Mouse (Mus musculus) midbrain, embryonic 12.5 days (tissue): ENCODE measurements around the gene Pde7b. TPM values are rescaled to one million over a fixed set of nuclear protein-coding genes. Genes with fewer than 3 reads are reported as not detected.

Experiments used
- ATAC-seq: fragments of 200-750 bp; cut with Nextera tagmentation; 2 replicates; pipeline ENCODE4 v1.8.0; 2017; ENCODE audit warnings: low read depth, moderate TSS enrichment, moderate library complexity; ENCODE audit not compliant: low FRiP score
- H3K27ac ChIP-seq: fragments of 300-500 bp; sonication (generic); replicated peaks from 2 replicates; pipeline ENCODE4 v1.5.1; 2016; ENCODE audit warnings: mild to moderate bottlenecking
- H3K27me3 ChIP-seq: fragments of 300-500 bp; sonication (generic); 2 replicates; pipeline ENCODE4 v1.6.1; 2016; ENCODE audit warnings: mild to moderate bottlenecking
- H3K36me3 ChIP-seq: fragments of 300-500 bp; sonication (generic); 2 replicates; pipeline ENCODE4 v1.6.1; 2016
- H3K4me1 ChIP-seq: fragments of 300-500 bp; sonication (generic); 2 replicates; pipeline ENCODE4 v1.6.1; 2016
- H3K4me2 ChIP-seq: fragments of 300-500 bp; sonication (generic); replicated peaks from 2 replicates; pipeline ENCODE4 v1.6.1; 2016; ENCODE audit warnings: mild to moderate bottlenecking, moderate library complexity
- H3K4me3 ChIP-seq: fragments of 300-500 bp; sonication (generic); 2 replicates; pipeline ENCODE4 v1.5.1; 2016; ENCODE audit warnings: mild to moderate bottlenecking
- H3K9ac ChIP-seq: fragments of 300-500 bp; sonication (generic); replicated peaks from 2 replicates; pipeline ENCODE4 v1.6.1; 2016; ENCODE audit warnings: mild to moderate bottlenecking, moderate library complexity
- H3K9me3 ChIP-seq: fragments of 300-500 bp; sonication (generic); 2 replicates; pipeline ENCODE4 v1.6.1; 2016; ENCODE audit warnings: mild to moderate bottlenecking
- whole genome bisulfite sequencing: fragments of 180-500 bp; shearing (Covaris S2); methylation state at CpG from one replicate; pipeline ENCODE4 v1.1.7; 2016; 5-methylcytosine and 5-hydroxymethylcytosine counted together
- polyA plus RNA-seq: library from polyadenylated mRNA; unstranded; fragments of >200 nt; fragmentation: Nextera tagmentation; extraction: Ambion mirVana; gene quantifications from 2 replicates; pipeline ENCODE4 v1.2.1, GENCODE M21; 2016

Gene Pde7b
- polyA plus RNA-seq, 1 experiment from 2014 or later: 3.2 TPM

GRCm38 (mm10) chr10:20398224-20398623 is 326.7 kb downstream of the Pde7b start:
- no peak for ATAC-seq
- H3K9me3 ChIP-seq: no peaks in the 10 kb centered on the region
- no peak overlapping the region for H3K4me2 ChIP-seq
- no peak overlapping the region for H3K4me3 ChIP-seq
- H3K36me3 ChIP-seq: no peaks in the 10 kb centered on the region
- H3K4me1 ChIP-seq: no peaks in the 10 kb centered on the region
- H3K9ac ChIP-seq: no peak overlapping the region
- WGBS: 90% methylated on average over 6 of the region's 6 CpGs
- H3K27me3 ChIP-seq: no peaks in the 10 kb centered on the region; the same call in 1 of the 2 replicates
- H3K27ac ChIP-seq: no peak overlapping the region

- Histone ChIP-seq H3K4me2 (no peak overlapping the region), H3K27me3 (no peaks in the 10 kb centered on the region; the same call in 1 of the 2 replicates), H3K9me3 (no peaks in the 10 kb centered on the region), H3K9ac (no peak overlapping the region), H3K4me3 (no peak overlapping the region), H3K27ac (no peak overlapping the region), H3K36me3 (no peaks in the 10 kb centered on the region), H3K4me1 (no peaks in the 10 kb centered on the region)
- WGBS: 92% methylated on average over 3 of the region's 3 CpGs
- ATAC-seq: no peak
These were observed 329.1 kb downstream of the Pde7b start for GRCm38 (mm10) chr10:20395778-20396177.

GRCm38 (mm10) chr10:20394815-20395214 is 330.1 kb downstream of the Pde7b start:
- H3K4me2 ChIP-seq: no peak overlapping the region

GRCm38 (mm10) chr10:20390568-20390967 is 334.3 kb downstream of the Pde7b start:
- Histone ChIP-seq H3K9ac (no peak overlapping the region), H3K4me2 (no peak overlapping the region), H3K9me3 (no peaks in the 10 kb centered on the region), H3K4me3 (no peak overlapping the region), H3K36me3 (no peaks in the 10 kb centered on the region), H3K27me3 (no peaks in the 10 kb centered on the region), H3K4me1 (no peaks in the 10 kb centered on the region), H3K27ac (no peak overlapping the region)
- no peak for ATAC-seq
- WGBS: 60% methylated on average over 3 of the region's 3 CpGs

More at GRCm38 (mm10) chr10:20394815-20395214, 330.1 kb downstream of the Pde7b start:
- no peak overlapping the region for H3K9ac ChIP-seq
- H3K4me3 ChIP-seq: no peak overlapping the region
- no peaks in the 10 kb centered on the region for H3K27me3 ChIP-seq
- H3K4me1 ChIP-seq: no peaks in the 10 kb centered on the region
- WGBS: 86% methylated on average over 5 of the region's 5 CpGs
- no peaks in the 10 kb centered on the region for H3K9me3 ChIP-seq
- H3K27ac ChIP-seq: no peak overlapping the region
- ATAC-seq: no peak
- H3K36me3 ChIP-seq: no peaks in the 10 kb centered on the region

GRCm38 (mm10) chr10:20382807-20383419 is 342.0 kb downstream of the Pde7b start:
- Histone ChIP-seq H3K36me3 (no peaks in the 10 kb centered on the region), H3K4me1 (peaks cover 7% of the 10 kb centered on the region; the same call in 1 of the 2 replicates), H3K9ac (no peak overlapping the region), H3K27ac (no peak overlapping the region), H3K4me2 (no peak overlapping the region), H3K4me3 (no peak overlapping the region), H3K27me3 (no peaks in the 10 kb centered on the region), H3K9me3 (no peaks in the 10 kb centered on the region)
- peak; percentile 60; the same call in 1 of the 2 replicates for ATAC-seq
- WGBS: 74% methylated on average over 6 of the region's 6 CpGs

GRCm38 (mm10) chr10:20381352-20381751 is 343.5 kb downstream of the Pde7b start:
- Histone ChIP-seq H3K27me3 (no peaks in the 10 kb centered on the region), H3K4me3 (no peak overlapping the region), H3K4me1 (peaks cover 7% of the 10 kb centered on the region; the same call in 1 of the 2 replicates), H3K9me3 (no peaks in the 10 kb centered on the region), H3K27ac (no peak overlapping the region), H3K4me2 (no peak overlapping the region), H3K9ac (no peak overlapping the region), H3K36me3 (no peaks in the 10 kb centered on the region)
- ATAC-seq: no peak
- WGBS: 86% methylated on average over 3 of the region's 3 CpGs

GRCm38 (mm10) chr10:20380798-20381197 is 344.1 kb downstream of the Pde7b start:
- Histone ChIP-seq H3K4me3 (no peak overlapping the region), H3K27me3 (no peaks in the 10 kb centered on the region), H3K36me3 (no peaks in the 10 kb centered on the region), H3K27ac (no peak overlapping the region), H3K4me2 (no peak overlapping the region), H3K9ac (no peak overlapping the region), H3K9me3 (no peaks in the 10 kb centered on the region), H3K4me1 (peaks cover 7% of the 10 kb centered on the region; the same call in 1 of the 2 replicates)
- whole genome bisulfite sequencing: 83% methylated on average over 3 of the region's 3 CpGs
- ATAC-seq: no peak

- no peak overlapping the region for H3K4me3 ChIP-seq
- no peak overlapping the region for H3K27ac ChIP-seq
- no peaks in the 10 kb centered on the region for H3K9me3 ChIP-seq
- no peak overlapping the region for H3K4me2 ChIP-seq
- no peak for ATAC-seq
- no peaks in the 10 kb centered on the region for H3K36me3 ChIP-seq
- 85% methylated on average over 9 of the region's 9 CpGs for WGBS
- no peaks in the 10 kb centered on the region for H3K27me3 ChIP-seq
- H3K4me1 ChIP-seq: peaks cover 7% of the 10 kb centered on the region; the same call in 1 of the 2 replicates
- H3K9ac ChIP-seq: no peak overlapping the region
These were observed 345.7 kb downstream of the Pde7b start for GRCm38 (mm10) chr10:20379071-20379735.

GRCm38 (mm10) chr10:20377621-20378020 is 347.3 kb downstream of the Pde7b start:
- H3K4me2 ChIP-seq: no peak overlapping the region
- H3K9me3 ChIP-seq: no peaks in the 10 kb centered on the region
- peaks cover 2% of the 10 kb centered on the region; the same call in 1 of the 2 replicates for H3K4me1 ChIP-seq
- H3K9ac ChIP-seq: no peak overlapping the region
- H3K4me3 ChIP-seq: no peak overlapping the region
- 89% methylated on average over 9 of the region's 9 CpGs for WGBS
- H3K36me3 ChIP-seq: no peaks in the 10 kb centered on the region
- no peak overlapping the region for H3K27ac ChIP-seq
- H3K27me3 ChIP-seq: no peaks in the 10 kb centered on the region
- no peak for ATAC-seq

- H3K4me3 ChIP-seq: no peak overlapping the region
- no peaks in the 10 kb centered on the region for H3K36me3 ChIP-seq
- WGBS: 92% methylated on average over 5 of the region's 5 CpGs
- peaks cover 5% of the 10 kb centered on the region; the same call in 1 of the 2 replicates for H3K9me3 ChIP-seq
- H3K9ac ChIP-seq: no peak overlapping the region
- no peak overlapping the region for H3K27ac ChIP-seq
- no peaks in the 10 kb centered on the region for H3K4me1 ChIP-seq
- ATAC-seq: no peak
- H3K4me2 ChIP-seq: no peak overlapping the region
- no peaks in the 10 kb centered on the region for H3K27me3 ChIP-seq
These were observed 352.8 kb downstream of the Pde7b start for GRCm38 (mm10) chr10:20372046-20372445.

- ATAC-seq: no peak
- no peak overlapping the region for H3K27ac ChIP-seq
- peaks cover 6% of the 10 kb centered on the region; the same call in 1 of the 2 replicates for H3K36me3 ChIP-seq
- H3K9ac ChIP-seq: no peak overlapping the region
- H3K9me3 ChIP-seq: peaks cover 2% of the 10 kb centered on the region; the same call in 1 of the 2 replicates
- 83% methylated on average over 4 of the region's 4 CpGs for WGBS
- no peaks in the 10 kb centered on the region for H3K4me1 ChIP-seq
- H3K4me2 ChIP-seq: no peak overlapping the region
- no peak overlapping the region for H3K4me3 ChIP-seq
- H3K27me3 ChIP-seq: no peaks in the 10 kb centered on the region
These were observed 362.3 kb downstream of the Pde7b start for GRCm38 (mm10) chr10:20362450-20363118.
